Mouse (Mus musculus) heart, postnatal 36 days (tissue): Measurements from ENCODE around the gene Dnajc7. TPM values are rescaled to one million over a fixed set of nuclear protein-coding genes. Genes with fewer than 3 reads are reported as not detected.
A peak's percentile ranks its signal among the peaks of the same experiment; 100 is the strongest.
"Not testable (repeated sequence)": the region's sequence is repeated elsewhere in the genome, so short reads cannot be mapped to it uniquely, and the experiment has no call there.

ENCODE experiments used
- DNase-seq, 2 experiments: peaks; one replicate each; pipeline ENCODE4 v3.0.0; 2021 to 2022
- intact Hi-C: fragments of 180-260 bp; cut with DNase I; formaldehyde crosslinking; loops from one replicate; pipeline ENCODE4 v1.15.1; 2025
- total RNA-seq, 2 experiments: library from RNA; stranded (reverse); gene quantifications; 2 replicates each; pipeline ENCODE4 v1.2.3; 2021

Dnajc7 gene
- total RNA-seq, 2 experiments from 2014 or later: 123 to 133 TPM

- DNase-seq: no peak
- intact Hi-C loops: no loop called here
Measured at GRCm38 (mm10) chr11:100585148-100585547, 34.8 kb downstream of the Dnajc7 start.

GRCm38 (mm10) chr11:100584561-100584961, 35.4 kb downstream of the Dnajc7 start:
- intact Hi-C loops: no loop called here
- no peak for DNase-seq

GRCm38 (mm10) chr11:100582836-100583235, 37.1 kb downstream of the Dnajc7 start:
- intact Hi-C loops: no loop called here
- DNase-seq: no peak

- intact Hi-C loops: not testable (repeated sequence)
Measured at GRCm38 (mm10) chr11:100582413-100582812, 37.6 kb downstream of the Dnajc7 start.

GRCm38 (mm10) chr11:100581756-100582155, 38.2 kb downstream of the Dnajc7 start:
- DNase-seq: peak in 1 of 2 experiments; percentile 29

More at GRCm38 (mm10) chr11:100582413-100582812, 37.6 kb downstream of the Dnajc7 start:
- DNase-seq: not testable (repeated sequence)

GRCm38 (mm10) chr11:100580275-100580674, 39.7 kb downstream of the Dnajc7 start:
- intact Hi-C loops: no loop called here
- DNase-seq: no peak

More at GRCm38 (mm10) chr11:100581756-100582155, 38.2 kb downstream of the Dnajc7 start:
- intact Hi-C loops: no loop called here

- intact Hi-C loops: no loop called here
- no peak for DNase-seq
Measured at GRCm38 (mm10) chr11:100579116-100579799, 40.7 kb downstream of the Dnajc7 start.

GRCm38 (mm10) chr11:100577852-100578599, 41.9 kb downstream of the Dnajc7 start:
- DNase-seq: no peak
- intact Hi-C loops: no loop called here

GRCm38 (mm10) chr11:100576256-100576655, 43.7 kb downstream of the Dnajc7 start:
- no peak for DNase-seq
- intact Hi-C loops: no loop called here

- intact Hi-C loops: no loop called here
- no peak for DNase-seq
Measured at GRCm38 (mm10) chr11:100575484-100575855, 44.5 kb downstream of the Dnajc7 start.

- peak; percentile 85 for DNase-seq
- intact Hi-C loops: loop anchor here (5.0 kb wide), 2 partner anchors 187 to 382 kb away; partner anchors contain the start of gene Hcrt
Measured at GRCm38 (mm10) chr11:100574708-100575483, 45.1 kb downstream of the Dnajc7 start, which contains the start of gene Cnp. Cnp (plus strand) TSS chr11:100574904.

GRCm38 (mm10) chr11:100574188-100574587, 45.8 kb downstream of the Dnajc7 start:
- intact Hi-C loops: loop anchor here (5.0 kb wide), 2 partner anchors 188 to 383 kb away; partner anchors contain the start of gene Hcrt
- DNase-seq: no peak

- intact Hi-C loops: loop anchor here (2.0 to 5.0 kb wide), 3 partner anchors 48 to 386 kb away; partner anchors contain the start of genes Hcrt and Nkiras2
- peak in 1 of 2 experiments; percentile 32 for DNase-seq
Measured at GRCm38 (mm10) chr11:100571202-100571567, 48.8 kb downstream of the Dnajc7 start.

GRCm38 (mm10) chr11:100570430-100571201, 49.4 kb downstream of the Dnajc7 start:
- DNase-seq: peak; percentile 77 to 78
- intact Hi-C loops: loop anchor here (1.0 to 5.0 kb wide), 5 partner anchors 48 to 387 kb away; partner anchors contain the start of genes Hcrt and Nkiras2

- intact Hi-C loops: loop anchor here (1.0 to 5.0 kb wide), 5 partner anchors 49 to 388 kb away; partner anchors contain the start of genes Hcrt and Nkiras2
- no peak for DNase-seq
Measured at GRCm38 (mm10) chr11:100569789-100570188, 50.2 kb downstream of the Dnajc7 start.

GRCm38 (mm10) chr11:100568692-100569091, 51.3 kb downstream of the Dnajc7 start:
- intact Hi-C loops: no loop called here
- DNase-seq: no peak

- no peak for DNase-seq
- intact Hi-C loops: no loop called here
Measured at GRCm38 (mm10) chr11:100567815-100568245, 52.1 kb downstream of the Dnajc7 start.

- intact Hi-C loops: no loop called here
Measured at GRCm38 (mm10) chr11:100567229-100567628, 52.7 kb downstream of the Dnajc7 start.

GRCm38 (mm10) chr11:100564703-100565102, 55.3 kb downstream of the Dnajc7 start:
- no peak for DNase-seq
- intact Hi-C loops: no loop called here

More at GRCm38 (mm10) chr11:100567229-100567628, 52.7 kb downstream of the Dnajc7 start:
- no peak for DNase-seq

GRCm38 (mm10) chr11:100564297-100564696, 55.7 kb downstream of the Dnajc7 start:
- DNase-seq: no peak
- intact Hi-C loops: no loop called here
